Comparison of ENCODE assay signal across 18 mouse cellular contexts in genomic region chr13:37446699-37447258, GRCm38 (mm10).
DNase-seq lines count a peak whose midpoint lies in the region; ATAC-seq lines count a peak whose summit lies in the region.
"Had no signal": no experiment of that assay in that cellular context is flagged by ENCODE, and none has a peak within 500 bp of the region (broad histone marks: within the 10 kb centered on the region; RNA-seq: fewer than 3 reads in every experiment).

No protein-coding gene starts in this region.

- no peak overlapping the region for H3K4me2 ChIP-seq in forebrain, embryonic 11.5 days (ENCODE audit: low read depth, low read length, severe bottlenecking)
- H3K4me2 ChIP-seq: hindbrain, embryonic 15.5 days; midbrain, embryonic 13.5 days; neural tube, embryonic 15.5 days had no signal

- no peaks in the 10 kb centered on the region for H3K36me3 ChIP-seq in forebrain, embryonic 11.5 days (ENCODE audit: control insufficient read depth, insufficient read depth, low read length)
- H3K36me3 ChIP-seq: hindbrain, embryonic 15.5 days; midbrain, embryonic 13.5 days; neural tube, embryonic 15.5 days had no signal

- H3K27me3 ChIP-seq in forebrain, embryonic 11.5 days (ENCODE audit: control insufficient read depth, insufficient read depth, low read length), result no peaks in the 10 kb centered on the region
- H3K27me3 ChIP-seq: hindbrain, embryonic 15.5 days; neural tube, embryonic 15.5 days had no signal

- H3K9me3 ChIP-seq in forebrain, embryonic 11.5 days (ENCODE audit: control insufficient read depth, low read length), result no peaks in the 10 kb centered on the region

- DNase-seq in kidney, postnatal 36 days, result peak; percentile 46 to 52
- no peak for DNase-seq in kidney, adult 18-20 months
- DNase-seq in heart, postnatal 4 days, result peak; percentile 43
- DNase-seq in lung, postnatal 36 days, result peak; percentile 86
- no peak for DNase-seq in spleen, postnatal 36 days (ENCODE audit: low spot score in 2 of 2)
- no peak for DNase-seq in forebrain, embryonic 11.5 days (ENCODE audit: low spot score)
- no peak for DNase-seq in neural tube, embryonic 10.5 days (ENCODE audit: extremely low spot score, low spot score)
- DNase-seq: adrenal gland, postnatal 10 days; cerebellum, adult 11-12 months; forebrain, postnatal 0 days; kidney, postnatal 14 days; right cerebral cortex, postnatal 4 days; thymus, adult 2 months had no signal

- H3K4me1 ChIP-seq in brown adipose tissue, adult 24 weeks (ENCODE audit: control insufficient read depth, insufficient read depth, insufficient read length, low read length), result peaks cover 10% of the 10 kb centered on the region
- no peaks in the 10 kb centered on the region for H3K4me1 ChIP-seq in forebrain, embryonic 11.5 days (replicated peaks; ENCODE audit: control insufficient read depth, insufficient read depth, low read length)
- H3K4me1 ChIP-seq: hindbrain, embryonic 15.5 days had no signal

- ATAC-seq in forebrain, embryonic 11.5 days (replicated peaks; ENCODE audit: low FRiP score), result no peak
- ATAC-seq: forebrain, postnatal 0 days; intestine, embryonic 16.5 days; midbrain, embryonic 13.5 days had no signal

- no peak overlapping the region for H3K4me3 ChIP-seq in brown adipose tissue, adult 24 weeks (ENCODE audit: insufficient read depth, low read depth, low read length)
- H3K4me3 ChIP-seq in forebrain, embryonic 11.5 days (ENCODE audit: low read depth, low read length), result no peak overlapping the region
- H3K4me3 ChIP-seq: hindbrain, embryonic 15.5 days; midbrain, embryonic 13.5 days; neural tube, embryonic 15.5 days had no signal

- H3K27ac ChIP-seq in brown adipose tissue, adult 24 weeks (replicated peaks; ENCODE audit: low read depth, low read length), result peak overlapping the region; percentile 79
- no peak overlapping the region for H3K27ac ChIP-seq in forebrain, embryonic 11.5 days (ENCODE audit: low read depth, low read length)
- H3K27ac ChIP-seq: hindbrain, embryonic 15.5 days; midbrain, embryonic 13.5 days; neural tube, embryonic 15.5 days had no signal

- no peak overlapping the region for H3K9ac ChIP-seq in forebrain, embryonic 11.5 days (ENCODE audit: low read length)
- H3K9ac ChIP-seq: forebrain, postnatal 0 days; hindbrain, embryonic 15.5 days; midbrain, embryonic 13.5 days; neural tube, embryonic 15.5 days had no signal

- WGBS in forebrain, embryonic 11.5 days, result 87% methylated on average over 16 of the region's 16 CpGs

Comparison
In these comparisons a context has a peak if more than half of its experiments do, and no peak if none do; other contexts are left out.
1. DNase-seq: peak in kidney, postnatal 36 days (2 of 2), heart, postnatal 4 days (single experiment) and lung, postnatal 36 days (single experiment); none in kidney, adult 18-20 months (single experiment), spleen, postnatal 36 days (0 of 2), forebrain, embryonic 11.5 days (single experiment) and neural tube, embryonic 10.5 days (single experiment).